Mouse (Mus musculus) kidney, postnatal 0 days (tissue): ENCODE measurements at regions not wholly inside any gene's neighbourhood (a gene's known extent, or its start where the extent isn't known, plus 50 kb on each side); places are given as distances from the start of the nearest gene placed in this dataset.

Experiments used
- ATAC-seq: fragments of 200-750 bp; cut with Nextera tagmentation; replicated peaks from 2 replicates; pipeline ENCODE4 v1.8.0; 2017; ENCODE audit warnings: low read depth, moderate number of reproducible peaks, moderate TSS enrichment, moderate library complexity; ENCODE audit not compliant: low FRiP score
- DNase-seq: peaks from one replicate; pipeline ENCODE4 v3.0.0-alpha.2; 2016; ENCODE audit warnings: low spot score
- H3K27ac ChIP-seq: fragments of 300-500 bp; sonication (generic); 2 replicates; pipeline ENCODE4 v1.5.1; 2014; ENCODE audit warnings: mild to moderate bottlenecking
- H3K27me3 ChIP-seq: fragments of 300-500 bp; sonication (generic); 2 replicates; pipeline ENCODE4 v1.6.1; 2014; ENCODE audit warnings: low read length, mixed read lengths; ENCODE audit not compliant: insufficient read depth
- H3K36me3 ChIP-seq: fragments of 300-500 bp; sonication (generic); 2 replicates; pipeline ENCODE4 v1.6.1; 2014; ENCODE audit warnings: low read length, mixed read lengths; ENCODE audit not compliant: insufficient read depth
- H3K4me1 ChIP-seq: fragments of 300-500 bp; sonication (generic); replicated peaks from 2 replicates; pipeline ENCODE4 v1.6.1; 2014; ENCODE audit warnings: antibody characterized with exemption, low read length, mixed read lengths; ENCODE audit not compliant: insufficient read depth
- H3K4me2 ChIP-seq: fragments of 300-500 bp; sonication (generic); 2 replicates; pipeline ENCODE4 v1.6.1; 2014; ENCODE audit warnings: mild to moderate bottlenecking, low read length, moderate library complexity, mixed read lengths
- H3K4me3 ChIP-seq: fragments of 300-500 bp; sonication (generic); replicated peaks from 2 replicates; pipeline ENCODE4 v1.5.1; 2014; ENCODE audit warnings: low read depth, low read length
- H3K9ac ChIP-seq: fragments of 300-500 bp; sonication (generic); 2 replicates; pipeline ENCODE4 v1.6.1; 2014; ENCODE audit warnings: low read depth, low read length
- H3K9me3 ChIP-seq: fragments of 300-500 bp; sonication (generic); replicated peaks from 2 replicates; pipeline ENCODE4 v1.6.1; 2016; ENCODE audit warnings: low read length, inconsistent platforms, mixed read lengths
- CTCF ChIP-seq: IDR thresholded peaks from 2 replicates; pipeline ENCODE4 v1.5.1; 2016; ENCODE audit warnings: antibody characterized with exemption, low read depth, mild to moderate bottlenecking, moderate library complexity
- WGBS: fragments of 180-500 bp; shearing (Covaris S2); extraction: QIAGEN DNeasy Blood & Tissue Kit; methylation state at CpG from one replicate; pipeline ENCODE4 v1.1.7; 2014; 5-methylcytosine and 5-hydroxymethylcytosine counted together

GRCm38 (mm10) chr1:39069676-39070075 lies 84.3 kb downstream of the Pdcl3 start:
- WGBS, result 24% methylated on average over 7 of the region's 7 CpGs
- no peaks in the 10 kb centered on the region for H3K4me1 ChIP-seq
- H3K9ac ChIP-seq, result no peak overlapping the region
- no peak for ATAC-seq
- no peak overlapping the region for H3K4me2 ChIP-seq
- no peak overlapping the region for H3K4me3 ChIP-seq
- no peak overlapping the region for H3K27ac ChIP-seq
- no peaks in the 10 kb centered on the region for H3K9me3 ChIP-seq
- no peaks in the 10 kb centered on the region for H3K27me3 ChIP-seq
- no peaks in the 10 kb centered on the region for H3K36me3 ChIP-seq
- TF ChIP-seq CTCF, result no peak
- DNase-seq, result no peak

GRCm38 (mm10) chr1:39075966-39076365 lies 90.6 kb downstream of the Pdcl3 start:
- H3K36me3 ChIP-seq, result no peaks in the 10 kb centered on the region
- ATAC-seq (no peak), DNase-seq (no peak)
- no peaks in the 10 kb centered on the region for H3K27me3 ChIP-seq
- H3K9me3 ChIP-seq, result no peaks in the 10 kb centered on the region
- WGBS, result 89% methylated on average over 5 of the region's 5 CpGs
- H3K9ac ChIP-seq, result no peak overlapping the region
- H3K4me2 ChIP-seq, result no peak overlapping the region
- H3K27ac ChIP-seq, result no peak overlapping the region
- no peaks in the 10 kb centered on the region for H3K4me1 ChIP-seq
- H3K4me3 ChIP-seq, result no peak overlapping the region
- no peak for TF ChIP-seq CTCF

DNA sequence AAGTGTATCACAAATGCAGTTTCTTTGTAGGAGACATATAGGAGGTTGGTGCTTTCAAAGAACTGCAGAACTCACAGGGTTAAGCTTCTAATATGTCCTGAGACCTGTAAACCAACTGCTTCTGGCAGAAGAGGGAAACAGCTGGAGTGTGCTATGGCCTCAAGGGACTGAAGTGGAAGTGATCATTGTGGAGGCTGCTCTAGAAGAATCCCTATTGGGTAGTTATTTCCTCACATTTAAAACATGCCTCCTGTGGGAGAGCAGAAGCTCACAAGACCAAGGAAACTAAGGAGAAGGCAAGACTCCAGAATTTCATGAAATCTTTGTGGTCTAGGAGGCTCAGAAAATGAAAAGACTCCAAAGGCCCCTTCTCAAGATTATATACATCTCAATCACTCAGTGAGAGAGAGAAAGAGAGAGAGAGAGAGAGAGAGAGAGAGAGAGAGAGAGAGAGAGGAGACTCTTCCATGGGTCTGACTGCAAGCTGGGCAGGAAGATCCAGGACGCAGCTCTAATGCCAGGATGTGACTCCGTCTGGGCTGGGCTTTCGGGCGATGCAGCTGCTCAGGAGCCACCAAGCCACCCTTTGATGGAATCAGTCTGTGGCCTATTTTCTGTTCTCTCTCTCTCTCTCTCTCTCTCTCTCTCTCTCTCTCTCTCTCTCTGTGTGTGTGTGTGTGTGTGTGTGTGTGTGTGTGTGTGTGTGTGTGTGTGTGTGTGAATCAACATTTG lies 93.3 kb downstream of the Pdcl3 start:
- Histone ChIP-seq H3K36me3 (no peaks in the 10 kb centered on the region), H3K27me3 (no peaks in the 10 kb centered on the region), H3K4me3 (no peak overlapping the region), H3K4me1 (no peaks in the 10 kb centered on the region), H3K4me2 (no peak overlapping the region), H3K9ac (no peak overlapping the region), H3K27ac (no peak overlapping the region), H3K9me3 (no peaks in the 10 kb centered on the region)
- ATAC-seq, result no peak
- TF ChIP-seq CTCF, result no peak
- peak; percentile 32 for DNase-seq
- 66% methylated on average over 4 of the region's 4 CpGs for WGBS

- DNase-seq (peak; percentile 84), ATAC-seq (no peak)
- Histone ChIP-seq H3K36me3 (no peaks in the 10 kb centered on the region), H3K9me3 (no peaks in the 10 kb centered on the region), H3K27me3 (no peaks in the 10 kb centered on the region), H3K4me1 (no peaks in the 10 kb centered on the region), H3K27ac (no peak overlapping the region), H3K4me3 (no peak overlapping the region), H3K9ac (no peak overlapping the region), H3K4me2 (no peak overlapping the region)
- WGBS, result 69% methylated on average over 7 of the region's 7 CpGs
- TF ChIP-seq CTCF, result no peak
Measured at GRCm38 (mm10) chr1:39083911-39084826, 98.8 kb downstream of the Pdcl3 start.

GRCm38 (mm10) chr1:39086273-39086672 lies 100.9 kb downstream of the Pdcl3 start:
- no peak overlapping the region for H3K4me2 ChIP-seq
- H3K4me1 ChIP-seq, result no peaks in the 10 kb centered on the region
- 72% methylated on average over 11 of the region's 11 CpGs for WGBS
- no peak overlapping the region for H3K9ac ChIP-seq
- no peak for TF ChIP-seq CTCF
- no peaks in the 10 kb centered on the region for H3K36me3 ChIP-seq
- H3K27me3 ChIP-seq, result no peaks in the 10 kb centered on the region
- no peak overlapping the region for H3K4me3 ChIP-seq
- no peaks in the 10 kb centered on the region for H3K9me3 ChIP-seq
- ATAC-seq, result no peak
- no peak overlapping the region for H3K27ac ChIP-seq
- DNase-seq, result no peak

GRCm38 (mm10) chr1:39089875-39090274 lies 103.7 kb upstream of the Npas2 start:
- Histone ChIP-seq H3K27me3 (no peaks in the 10 kb centered on the region), H3K9me3 (no peaks in the 10 kb centered on the region), H3K4me1 (no peaks in the 10 kb centered on the region), H3K36me3 (no peaks in the 10 kb centered on the region), H3K9ac (no peak overlapping the region), H3K27ac (no peak overlapping the region), H3K4me2 (no peak overlapping the region), H3K4me3 (no peak overlapping the region)
- TF ChIP-seq CTCF, result no peak
- WGBS, result 54% methylated on average over 9 of the region's 9 CpGs
- ATAC-seq (no peak), DNase-seq (no peak)
